Comparison of ENCODE assay signal across 21 mouse cellular contexts in the genomic region with DNA sequence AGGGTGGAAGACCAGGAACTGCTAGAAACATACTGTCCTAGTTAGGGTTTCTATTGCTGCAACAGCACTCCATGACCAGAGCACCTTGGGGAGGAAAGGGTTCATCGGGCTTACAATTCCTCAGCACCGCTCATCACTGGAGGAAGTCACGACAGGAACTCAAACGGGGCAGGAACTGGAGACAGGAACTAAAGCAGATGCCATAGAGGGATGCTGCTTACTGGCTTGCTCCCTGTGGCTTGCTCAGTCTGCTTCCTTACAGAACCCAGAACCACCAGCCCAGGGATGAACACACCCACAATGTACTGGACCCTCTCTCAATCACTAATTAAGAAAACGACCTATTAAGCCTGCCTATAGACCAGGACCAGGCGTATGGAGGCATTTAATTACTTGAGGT. TPM values are rescaled to one million over a fixed set of nuclear protein-coding genes. Genes with fewer than 3 reads are reported as not detected.
"Had no signal": no experiment of that assay in that cellular context is flagged by ENCODE, and none has a peak within 500 bp of the region (broad histone marks: within the 10 kb centered on the region; RNA-seq: fewer than 3 reads in every experiment).

No protein-coding gene starts in this region.

- H3K27ac ChIP-seq: lung, embryonic 15.5 days; macrophage; midbrain, embryonic 12.5 days; midbrain, embryonic 15.5 days; neural tube, embryonic 12.5 days; stomach, embryonic 15.5 days; stomach, postnatal 0 days had no signal

- ATAC-seq: liver, postnatal 0 days; lung, postnatal 0 days; midbrain, embryonic 15.5 days had no signal

- H3K4me3 ChIP-seq: lung, embryonic 15.5 days; megakaryocyte, embryonic 14.5 days; midbrain, embryonic 12.5 days; midbrain, embryonic 15.5 days; neural tube, embryonic 12.5 days; stomach, embryonic 15.5 days had no signal

- DNase-seq: liver, postnatal 0 days; lung, adult 2 months; lung, postnatal 14 days; lung, postnatal 36 days; right cerebral cortex, postnatal 14 days; thymus, adult 2 months; thymus, postnatal 25 days; thymus, postnatal 4 days had no signal

RNA-seq across cellular contexts. Expression of a gene that starts 30.5 kb away (rescaled TPM):
- total RNA-seq: megakaryocyte progenitor cell, adult 5-6 weeks; midbrain, postnatal 0 days; monocyte, adult 5-6 weeks; neutrophil, adult 5-6 weeks had no signal
